Mouse (Mus musculus): Measurements from ENCODE around the gene Gm26938.

DNA sequence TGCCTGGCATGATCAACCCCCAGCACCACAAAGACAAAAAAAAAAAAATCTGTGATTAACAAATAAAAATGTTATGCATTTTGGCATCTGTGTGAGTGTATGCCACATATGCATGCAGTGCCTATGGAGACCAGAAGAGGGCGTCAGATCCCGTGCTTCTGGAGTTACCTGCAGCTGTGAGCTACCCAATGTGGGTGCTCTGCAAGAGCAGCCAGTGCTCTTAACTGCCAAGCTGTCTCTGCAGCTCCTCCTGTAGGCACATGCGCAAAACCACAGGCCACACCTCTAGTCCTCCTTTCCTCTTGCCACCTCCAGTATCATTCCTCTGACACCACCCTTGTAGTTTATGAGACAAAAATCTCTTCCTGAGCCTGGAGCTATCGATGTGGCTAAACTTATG, 16.8 kb downstream of the Gm26938 start:
- TF ChIP-seq CTCF (IDR thresholded peaks at IDR 0.05; ENCODE audit: insufficient read depth, low read depth, low read length) (no peak), POLR2A (IDR thresholded peaks at IDR 0.05; ENCODE audit: insufficient read depth, low read depth, low read length) (no peak)

Measured in olfactory bulb, adult 2 months (tissue).